Mouse (Mus musculus) Patski (cell line): Measurements from ENCODE around the gene Zfp595. TPM values are rescaled to one million over a fixed set of nuclear protein-coding genes. Genes with fewer than 3 reads are reported as not detected.
"Not testable (repeated sequence)": the region's sequence is repeated elsewhere in the genome, so short reads cannot be mapped to it uniquely, and the experiment has no call there.

ENCODE experiments used
- ATAC-seq: fragments of 100-300 bp; one replicate; pipeline ENCODE4 v1.8.0; 2021
- CTCF ChIA-PET: fragments of 350-600 bp; sonication (Branson Sonifier 250); formaldehyde crosslinking; loops from one replicate; lab custom pipeline; 2022; ENCODE audit warnings: inconsistent platforms; lab: Charles Lee
- POLR2A ChIA-PET: fragments of 350-600 bp; sonication (Branson Sonifier 250); formaldehyde crosslinking; loops from one replicate; lab custom pipeline; 2022; ENCODE audit warnings: antibody characterized with exemption, inconsistent platforms; lab: Charles Lee
- DNase-seq: peaks from one replicate; pipeline ENCODE4 v3.0.0-alpha.2; 2011; ENCODE audit warnings: low read depth, low spot score
- H3K27me3 ChIP-seq: fragments of 371-371 bp; one replicate; pipeline ENCODE4 v1.5.1; 2021
- CTCF ChIP-seq: fragments of 100-300 bp; IDR thresholded peaks from one replicate; pipeline ENCODE4 v1.5.1; 2021
- in situ Hi-C: fragments of 300-500 bp; cut with MboI; formaldehyde crosslinking; loops from 3 replicates; pipeline ENCODE4 v1.11.1; 2018; ENCODE audit warnings: low pct_unique_long_range_greater_than_20kb, mixed read lengths
- polyA plus RNA-seq: library from polyadenylated mRNA; unstranded; gene quantifications from one replicate; pipeline ENCODE4 v1.2.3, GENCODE M21; 2021

The Zfp595 gene
- polyA plus RNA-seq, 1 experiment from 2014 or later, result 3.2 TPM

GRCm38 (mm10) chr13:67278314-67278713 lies 54.1 kb downstream of the Zfp595 start, which contains the start of gene Zfp458:
Gene Zfp458, minus strand, starts transcription at chr13:67278466.
- ChIA-PET CTCF (no interaction called here), POLR2A (no interaction called here)
- no peak for TF ChIP-seq CTCF
- ATAC-seq (no peak), DNase-seq (no peak)
- H3K27me3 ChIP-seq, result no peaks in the 10 kb centered on the region
- in situ Hi-C loops, result no loop called here

DNA sequence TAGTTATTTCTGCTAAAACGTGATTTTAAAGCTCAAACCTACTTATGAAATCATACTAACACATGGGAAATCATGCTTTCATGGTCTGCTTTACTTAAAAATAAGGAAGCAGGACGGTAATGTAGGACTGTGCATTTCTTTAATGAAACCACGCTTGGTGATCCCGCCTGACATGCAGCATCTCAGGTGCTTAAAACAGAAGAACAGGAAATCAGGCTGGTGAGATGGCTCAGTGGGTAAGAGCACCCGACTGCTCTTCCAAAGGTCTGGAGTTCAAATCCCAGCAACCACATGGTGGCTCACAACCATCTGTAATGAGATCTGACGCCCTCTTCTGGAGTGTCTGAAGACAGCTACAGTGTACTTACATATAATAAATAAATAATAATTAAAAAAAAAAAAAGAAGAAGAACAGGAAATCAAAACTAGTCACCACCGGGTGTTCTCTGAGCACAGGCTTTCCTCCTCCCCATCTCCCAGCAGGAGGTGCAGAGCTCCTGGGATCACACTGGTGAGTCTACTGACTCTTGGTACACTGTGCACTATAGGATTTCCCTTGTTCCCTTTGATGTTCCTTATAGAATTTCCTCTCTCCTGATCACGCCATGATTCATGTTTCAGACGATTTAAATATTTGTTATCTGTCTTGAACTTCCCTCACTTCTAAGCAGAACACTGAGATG lies 62.8 kb downstream of the Zfp595 start:
- ATAC-seq, CTCF ChIA-PET, DNase-seq, in situ Hi-C loops, H3K27me3 ChIP-seq: not testable (repeated sequence)
- POLR2A ChIA-PET, result interaction anchor here (0.8 kb wide), 1 partner anchor 37 kb away, joined by 3 read pairs; the partner anchor contains the start of gene Zfp457

GRCm38 (mm10) chr13:67268568-67269369 lies 63.6 kb downstream of the Zfp595 start:
- POLR2A ChIA-PET, result no interaction called here
- no peak for TF ChIP-seq CTCF
- CTCF ChIA-PET, result no interaction called here
- DNase-seq, result peak; percentile 37
- in situ Hi-C loops, result no loop called here
- H3K27me3 ChIP-seq, result no peaks in the 10 kb centered on the region
- ATAC-seq, result peak; percentile 97

Other genes with a start within 250 kb of the Zfp595 start
- 2.2 TPM for gene Zfp708, start 234.6 kb downstream of the Zfp595 start, polyA plus RNA-seq
- gene Gm28557, start 224.0 kb downstream of the Zfp595 start, polyA plus RNA-seq, result 3.6 TPM
- 1.1 TPM for gene Rslcan18, start 216.3 kb downstream of the Zfp595 start, polyA plus RNA-seq
- 4.9 TPM for gene Zfp759, start 210.9 kb downstream of the Zfp595 start, polyA plus RNA-seq
- gene Rsl1, start 159.4 kb downstream of the Zfp595 start, polyA plus RNA-seq, result 6.0 TPM
- gene Zfp455, start 138.1 kb downstream of the Zfp595 start, polyA plus RNA-seq, result 1.6 TPM
- gene Zfp458, start 54.1 kb downstream of the Zfp595 start, polyA plus RNA-seq, result 4.1 TPM
- 3.1 TPM for gene Zfp457, start 26.1 kb downstream of the Zfp595 start, polyA plus RNA-seq
- 1.4 TPM for gene Gm28044, start 28.0 kb upstream of the Zfp595 start, polyA plus RNA-seq
- 2.4 TPM for gene Zfp953, start 28.0 kb upstream of the Zfp595 start, polyA plus RNA-seq
- gene Gm28041, start 43.2 kb upstream of the Zfp595 start, polyA plus RNA-seq, result 0.90 TPM
- gene Zfp456, start 43.2 kb upstream of the Zfp595 start, polyA plus RNA-seq, result 4.8 TPM
- gene Zfp429, start 67.2 kb upstream of the Zfp595 start, polyA plus RNA-seq, result 6.5 TPM
- gene Zfp459, start 88.8 kb upstream of the Zfp595 start, polyA plus RNA-seq, result not detected
- 11.3 TPM for gene Zfp874a, start 119.1 kb upstream of the Zfp595 start, polyA plus RNA-seq
- 11.3 TPM for gene Zfp874b, start 151.7 kb upstream of the Zfp595 start, polyA plus RNA-seq
- gene Zfp58, start 168.0 kb upstream of the Zfp595 start, polyA plus RNA-seq, result 9.2 TPM
- not detected for gene Gm26965, start 193.6 kb upstream of the Zfp595 start, polyA plus RNA-seq
- gene Zfp87, start 193.6 kb upstream of the Zfp595 start, polyA plus RNA-seq, result 14.2 TPM
- gene Zfp748, start 221.3 kb upstream of the Zfp595 start, polyA plus RNA-seq, result 6.3 TPM